Mouse (Mus musculus): ENCODE measurements around the gene Dynlrb1. TPM values are rescaled to one million over a fixed set of nuclear protein-coding genes. Genes with fewer than 3 reads are reported as not detected.

Gene Dynlrb1
- polyA plus RNA-seq (2017; shearing (Covaris generic)) = 191 TPM

GRCm38 (mm10) chr2:155236362-155236992 is at the start of gene Dynlrb1:
Gene Dynlrb1 (plus strand): TSS chr2:155236533.

GRCm38 (mm10) chr2:155276195-155276594 is 39.9 kb downstream of the Dynlrb1 start, which contains the start of gene Map1lc3a:
Gene Map1lc3a (plus strand): TSS chr2:155276297.

Other genes with a start within 250 kb of the Dynlrb1 start
- gene Gm14226, start 218.3 kb upstream of the Dynlrb1 start, polyA plus RNA-seq (2017; shearing (Covaris generic)) = not detected
- gene Ahcy, start 162.0 kb upstream of the Dynlrb1 start, polyA plus RNA-seq (2017; shearing (Covaris generic)) = 35.1 TPM
- 97.9 TPM for gene Itch, start 103.0 kb upstream of the Dynlrb1 start, polyA plus RNA-seq (2017; shearing (Covaris generic))
- gene Map1lc3a, start 39.8 kb downstream of the Dynlrb1 start, polyA plus RNA-seq (2017; shearing (Covaris generic)) = 76.1 TPM
- gene Pigu, start 120.9 kb downstream of the Dynlrb1 start, polyA plus RNA-seq (2017; shearing (Covaris generic)) = 30.7 TPM
- 56.3 TPM for gene Trp53inp2, start 144.5 kb downstream of the Dynlrb1 start, polyA plus RNA-seq (2017; shearing (Covaris generic))
- 32.0 TPM for gene Ncoa6, start 237.4 kb downstream of the Dynlrb1 start, polyA plus RNA-seq (2017; shearing (Covaris generic))